Mouse (Mus musculus) liver, embryonic 11.5 days (tissue): ENCODE results near the gene Lamtor3. TPM values are rescaled to one million over a fixed set of nuclear protein-coding genes. Genes with fewer than 3 reads are reported as not detected.
"Not testable (repeated sequence)": the region's sequence is repeated elsewhere in the genome, so short reads cannot be mapped to it uniquely, and the experiment has no call there.

Experiments used
- ATAC-seq: fragments of 200-750 bp; cut with Nextera tagmentation; replicated peaks from 2 replicates; pipeline ENCODE4 v1.8.0; 2017; ENCODE audit warnings: moderate number of reproducible peaks, mild to moderate bottlenecking, moderate TSS enrichment, moderate library complexity; ENCODE audit not compliant: low FRiP score
- DNase-seq: peaks from one replicate; pipeline ENCODE4 v3.0.0-alpha.2; 2017; ENCODE audit warnings: low spot score
- H3K27ac ChIP-seq: fragments of 300-500 bp; sonication (generic); 2 replicates; pipeline ENCODE4 v1.5.1; 2014; ENCODE audit warnings: mild to moderate bottlenecking, low read depth, low read length, control low read depth
- H3K27me3 ChIP-seq: fragments of 300-500 bp; sonication (generic); replicated peaks from 2 replicates; pipeline ENCODE4 v1.6.1; 2014; ENCODE audit warnings: low read length, mixed read lengths; ENCODE audit not compliant: control insufficient read depth, insufficient read depth
- H3K36me3 ChIP-seq: fragments of 300-500 bp; sonication (generic); 2 replicates; pipeline ENCODE4 v1.6.1; 2014; ENCODE audit warnings: mild to moderate bottlenecking, low read length, moderate library complexity, mixed read lengths; ENCODE audit not compliant: control insufficient read depth, insufficient read depth
- H3K4me1 ChIP-seq: fragments of 300-500 bp; sonication (generic); replicated peaks from 2 replicates; pipeline ENCODE4 v1.6.1; 2014; ENCODE audit warnings: low read length, mixed read lengths; ENCODE audit not compliant: control insufficient read depth, insufficient read depth
- H3K4me2 ChIP-seq: fragments of 300-500 bp; sonication (generic); 2 replicates; pipeline ENCODE4 v1.6.1; 2014; ENCODE audit warnings: mild to moderate bottlenecking, control low read depth, moderate library complexity
- H3K4me3 ChIP-seq: fragments of 300-500 bp; sonication (generic); 2 replicates; pipeline ENCODE4 v1.5.1; 2014; ENCODE audit warnings: low read depth, low read length, control low read depth
- H3K9ac ChIP-seq: fragments of 300-500 bp; sonication (generic); 2 replicates; pipeline ENCODE4 v1.6.1; 2014; ENCODE audit warnings: low read depth, low read length, control low read depth
- H3K9me3 ChIP-seq: fragments of 300-500 bp; sonication (generic); 2 replicates; pipeline ENCODE4 v1.6.1; 2016; ENCODE audit warnings: low read length, inconsistent platforms, mixed read lengths; ENCODE audit not compliant: control insufficient read depth
- WGBS: fragments of 180-500 bp; shearing (Covaris S2); extraction: QIAGEN DNeasy Blood & Tissue Kit; methylation state at CpG from one replicate; pipeline ENCODE4 v1.1.7; 2014; 5-methylcytosine and 5-hydroxymethylcytosine counted together
- polyA plus RNA-seq: library from polyadenylated mRNA; unstranded; fragments of >200 nt; fragmentation: Nextera tagmentation; extraction: Ambion mirVana; gene quantifications from 2 replicates; pipeline ENCODE4 v1.2.1, GENCODE M21; 2014

Lamtor3 gene
- polyA plus RNA-seq, 1 experiment from 2014 or later = 105 TPM

DNA sequence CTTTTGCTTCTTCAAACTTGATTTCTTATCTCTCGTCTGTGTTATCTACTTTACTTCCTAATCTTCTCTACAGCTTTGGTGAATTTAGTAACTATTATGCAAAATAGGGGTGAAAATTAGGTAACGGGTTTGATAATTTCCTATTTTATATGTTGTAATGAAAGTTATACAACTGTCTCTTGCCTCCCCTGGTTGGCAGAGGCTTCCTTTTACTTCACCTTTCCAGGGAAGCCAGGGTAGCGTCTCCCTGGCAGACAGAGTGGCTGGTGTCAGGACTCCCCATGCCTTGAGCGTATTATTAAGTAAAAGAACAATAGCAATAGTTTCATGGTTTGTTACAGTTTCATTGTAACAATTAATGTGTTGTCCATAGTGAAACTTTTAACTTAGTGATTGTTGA, 24.5 kb upstream of the Lamtor3 start:
- no peaks in the 10 kb centered on the region for H3K4me1 ChIP-seq
- WGBS = 84% methylated on average over 4 of the region's 4 CpGs
- no peak overlapping the region for H3K9ac ChIP-seq
- H3K27me3 ChIP-seq = no peaks in the 10 kb centered on the region
- H3K27ac ChIP-seq = no peak overlapping the region
- no peak overlapping the region for H3K4me3 ChIP-seq
- DNase-seq (no peak), ATAC-seq (no peak)
- no peaks in the 10 kb centered on the region for H3K9me3 ChIP-seq
- H3K36me3 ChIP-seq = peaks cover 17% of the 10 kb centered on the region; the same call in 1 of the 2 replicates
- no peak overlapping the region for H3K4me2 ChIP-seq

DNA sequence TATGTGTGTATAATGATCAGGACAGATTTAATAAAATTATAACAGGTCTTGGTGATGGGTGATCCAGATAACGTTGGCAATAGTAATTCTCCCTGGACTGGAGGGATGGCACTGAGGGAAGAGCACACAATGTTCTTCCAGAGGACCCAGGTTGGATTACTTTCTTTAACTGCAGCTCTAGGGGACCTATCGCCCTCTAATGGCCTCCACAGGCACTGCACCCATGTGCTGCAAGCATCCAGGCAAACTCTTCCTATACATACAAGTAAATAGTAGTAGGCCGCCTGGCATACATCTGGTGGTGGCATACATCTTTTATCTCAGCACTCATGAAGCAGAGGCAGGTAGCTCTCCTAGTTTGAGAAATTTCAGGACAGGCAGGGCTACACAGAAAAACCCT, 23.1 kb upstream of the Lamtor3 start:
- 74% methylated on average over 3 of the region's 3 CpGs for WGBS
- H3K9me3 ChIP-seq = no peaks in the 10 kb centered on the region
- DNase-seq (no peak), ATAC-seq (no peak)
- H3K4me2 ChIP-seq = no peak overlapping the region
- no peak overlapping the region for H3K27ac ChIP-seq
- 0 out of 2 replicates have a peak, but pooled peaks cover 10% of the 10 kb centered on the region for H3K36me3 ChIP-seq
- no peaks in the 10 kb centered on the region for H3K27me3 ChIP-seq
- no peak overlapping the region for H3K9ac ChIP-seq
- H3K4me1 ChIP-seq = no peaks in the 10 kb centered on the region
- H3K4me3 ChIP-seq = no peak overlapping the region

DNA sequence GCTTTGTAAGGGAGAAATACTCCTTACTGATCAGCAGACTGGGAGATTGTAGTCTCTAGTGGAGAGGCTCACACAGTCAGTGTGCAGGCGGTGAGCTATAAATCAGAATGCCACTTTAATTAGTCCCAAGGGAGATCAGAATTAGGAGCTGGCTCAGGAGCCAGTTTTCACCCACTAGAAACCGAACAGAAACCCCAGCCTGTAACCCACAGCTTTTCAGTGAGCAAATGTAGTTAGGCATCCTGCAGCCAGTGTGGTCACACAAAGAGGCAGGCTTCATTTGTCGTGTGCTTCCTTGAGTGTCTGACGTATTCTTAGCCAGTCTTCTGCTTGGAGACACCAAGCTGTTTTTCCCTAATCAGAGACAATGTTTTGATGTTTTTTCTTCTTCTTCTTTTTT, 21.9 kb upstream of the Lamtor3 start:
- no peak overlapping the region for H3K27ac ChIP-seq
- no peak for DNase-seq
- no peak for ATAC-seq
- H3K4me3 ChIP-seq = no peak overlapping the region
- no peaks in the 10 kb centered on the region for H3K4me1 ChIP-seq
- H3K9ac ChIP-seq = no peak overlapping the region
- H3K9me3 ChIP-seq = no peaks in the 10 kb centered on the region
- WGBS = 85% methylated on average over 4 of the region's 4 CpGs
- no peak overlapping the region for H3K4me2 ChIP-seq
- H3K36me3 ChIP-seq = 0 out of 2 replicates have a peak, but pooled peaks cover 10% of the 10 kb centered on the region
- no peaks in the 10 kb centered on the region for H3K27me3 ChIP-seq

DNA sequence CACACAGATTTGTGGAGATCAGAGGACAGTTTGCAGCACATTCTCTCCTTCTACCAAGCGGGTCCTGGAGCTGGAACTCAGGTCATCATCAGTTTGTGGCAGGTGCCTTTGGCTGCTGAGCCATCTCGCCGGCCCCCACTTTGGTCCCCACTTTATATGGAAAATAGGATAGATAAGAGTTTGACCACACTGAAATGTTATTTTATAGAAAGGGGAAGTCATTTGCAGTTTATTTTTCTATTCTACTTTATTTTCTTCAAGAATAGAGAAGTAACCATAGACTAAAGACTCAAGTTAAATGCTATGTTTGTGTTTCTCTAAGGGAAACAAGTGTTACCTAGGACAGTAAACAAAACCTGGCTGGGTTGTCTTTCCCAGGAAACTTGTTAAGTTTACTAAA, 21.4 kb upstream of the Lamtor3 start:
- H3K36me3 ChIP-seq = 0 out of 2 replicates have a peak, but pooled peaks cover 10% of the 10 kb centered on the region
- DNase-seq = no peak
- H3K9me3 ChIP-seq = no peaks in the 10 kb centered on the region

DNA sequence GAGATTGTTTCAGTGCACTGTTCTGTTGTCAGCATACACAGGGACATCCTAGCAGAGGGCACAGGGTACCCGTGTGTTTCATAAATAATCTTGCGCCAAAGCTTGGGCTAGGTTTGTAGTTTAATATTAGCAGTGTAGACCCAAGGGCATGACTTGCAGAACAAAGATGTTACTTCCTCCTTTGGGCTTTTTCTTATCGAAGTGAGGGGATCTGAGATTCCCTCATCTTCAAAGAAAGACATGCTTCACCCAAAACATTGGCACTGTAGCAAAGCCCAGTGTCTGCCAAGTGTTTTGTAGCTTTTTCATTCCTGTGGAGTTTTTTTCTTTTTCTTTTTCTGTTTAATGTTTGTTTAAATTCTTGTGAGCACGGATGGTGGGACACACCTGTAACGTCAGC, 20.6 kb upstream of the Lamtor3 start:
- Histone ChIP-seq H3K4me2 (no peak overlapping the region), H3K9me3 (no peaks in the 10 kb centered on the region), H3K27me3 (no peaks in the 10 kb centered on the region), H3K36me3 (peaks cover 10% of the 10 kb centered on the region; the same call in 1 of the 2 replicates), H3K4me1 (no peaks in the 10 kb centered on the region), H3K27ac (no peak overlapping the region), H3K4me3 (no peak overlapping the region), H3K9ac (no peak overlapping the region)
- 72% methylated on average over 5 of the region's 5 CpGs for WGBS
- no peak for DNase-seq
- ATAC-seq = no peak

More for the DNA sequence above, 21.4 kb upstream of the Lamtor3 start:
- no peak for ATAC-seq
- Histone ChIP-seq H3K4me2 (no peak overlapping the region), H3K9ac (no peak overlapping the region), H3K27me3 (no peaks in the 10 kb centered on the region), H3K4me3 (no peak overlapping the region), H3K27ac (no peak overlapping the region), H3K4me1 (no peaks in the 10 kb centered on the region)
- 82% methylated on average over 3 of the region's 3 CpGs for WGBS

DNA sequence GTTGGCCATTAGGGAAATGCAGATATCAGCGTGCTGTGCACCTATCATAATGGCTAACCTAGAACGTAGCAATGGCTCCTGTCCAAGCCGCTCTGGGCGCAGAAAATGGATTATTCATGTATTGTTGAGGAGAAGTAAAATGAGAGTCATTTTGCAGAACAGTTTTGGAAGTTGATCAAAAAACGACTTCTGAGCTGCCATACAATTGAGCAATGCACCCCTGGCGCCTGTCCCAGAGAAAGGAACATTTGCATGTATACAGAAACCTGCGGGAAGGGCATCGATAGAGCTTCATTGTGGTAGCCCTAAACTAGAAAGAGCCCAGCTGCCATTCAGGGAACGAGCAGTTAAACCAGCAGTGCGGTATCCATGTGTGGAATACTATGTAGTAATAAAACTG, 18.2 kb upstream of the Lamtor3 start:
- Histone ChIP-seq H3K9ac (no peak overlapping the region), H3K4me3 (no peak overlapping the region), H3K4me1 (no peaks in the 10 kb centered on the region), H3K36me3 (peaks cover 5% of the 10 kb centered on the region; the same call in 1 of the 2 replicates), H3K4me2 (no peak overlapping the region), H3K27me3 (no peaks in the 10 kb centered on the region), H3K9me3 (no peaks in the 10 kb centered on the region), H3K27ac (no peak overlapping the region)
- no peak for ATAC-seq
- no peak for DNase-seq
- 90% methylated on average over 10 of the region's 10 CpGs for WGBS

DNA sequence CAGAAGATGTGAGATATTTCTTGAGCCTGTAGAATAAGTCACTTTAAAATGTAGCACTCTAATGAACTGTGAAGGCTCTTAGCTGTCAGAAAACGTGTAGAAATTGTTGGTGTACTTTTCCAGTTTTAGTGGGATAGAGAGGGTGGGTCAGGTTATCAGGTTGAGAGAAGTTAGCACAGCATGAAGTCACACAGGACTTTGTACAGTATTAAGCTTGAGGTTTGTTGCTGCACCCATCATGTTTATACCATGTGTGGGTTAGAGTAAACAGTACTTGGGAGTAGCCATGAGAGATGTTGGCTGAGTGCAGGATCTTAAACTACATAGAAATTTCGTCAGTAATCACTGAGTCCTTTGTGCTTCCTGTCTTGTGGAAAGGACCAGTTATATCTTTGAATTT, 5.2 kb upstream of the Lamtor3 start:
- no peaks in the 10 kb centered on the region for H3K4me1 ChIP-seq
- no peak for DNase-seq
- ATAC-seq = no peak
- H3K36me3 ChIP-seq = no peaks in the 10 kb centered on the region
- H3K9me3 ChIP-seq = no peaks in the 10 kb centered on the region
- H3K9ac ChIP-seq = no peak overlapping the region
- 72% methylated on average over 2 of the region's 2 CpGs for WGBS
- no peak overlapping the region for H3K27ac ChIP-seq
- H3K4me3 ChIP-seq = no peak overlapping the region
- no peak overlapping the region for H3K4me2 ChIP-seq
- H3K27me3 ChIP-seq = no peaks in the 10 kb centered on the region

DNA sequence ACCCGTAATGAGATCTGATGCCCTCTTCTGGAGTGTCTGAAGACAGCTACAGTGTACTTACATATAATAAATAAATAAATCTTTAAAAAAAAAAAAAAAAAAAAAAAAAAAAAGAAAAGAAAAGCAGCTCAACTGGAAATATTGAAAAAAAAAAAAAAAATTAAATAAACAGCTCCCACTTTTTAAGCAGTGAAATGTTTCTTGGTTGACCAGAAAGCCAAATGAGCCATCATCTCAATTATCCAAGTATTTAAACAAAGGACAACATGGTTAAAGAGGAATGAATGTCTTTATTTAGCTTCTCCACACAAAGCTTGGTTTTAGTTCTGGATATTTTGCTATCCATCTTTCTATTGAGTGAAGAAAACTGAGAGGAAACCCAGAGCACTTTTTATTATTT, 3.7 kb upstream of the Lamtor3 start:
- H3K4me2 ChIP-seq, H3K4me1 ChIP-seq, H3K27ac ChIP-seq, H3K9me3 ChIP-seq, DNase-seq, H3K27me3 ChIP-seq, ATAC-seq, H3K4me3 ChIP-seq, H3K36me3 ChIP-seq, H3K9ac ChIP-seq: not testable (repeated sequence)
- WGBS = no CpG with 5 or more reads among the region's 1 CpGs

DNA sequence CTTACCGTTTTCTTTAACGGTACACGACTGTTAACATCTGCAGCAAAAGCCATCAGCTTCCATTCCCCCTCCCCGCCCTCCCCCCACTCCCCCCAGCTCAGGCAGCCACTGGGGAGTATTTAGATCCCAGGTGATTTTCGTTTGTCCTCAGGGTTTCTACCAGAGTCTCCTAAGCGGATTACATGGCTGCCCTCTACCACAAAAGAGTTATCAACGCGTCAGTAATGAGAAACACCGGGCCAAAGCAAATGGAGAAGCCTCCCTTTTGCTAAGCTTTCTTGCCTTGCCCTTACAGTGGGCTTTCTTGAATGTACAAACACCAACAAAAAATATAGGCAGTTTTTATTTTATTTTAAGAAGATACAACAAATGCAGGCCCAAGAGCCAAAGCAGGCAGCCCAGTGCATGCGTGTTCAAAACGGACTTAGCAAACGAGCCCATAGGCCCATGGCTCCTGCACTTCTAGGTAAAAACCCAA, 573 bp upstream of the Lamtor3 start:
- Histone ChIP-seq H3K4me2 (peak overlapping the region; percentile 85), H3K9me3 (no peaks in the 10 kb centered on the region), H3K9ac (peak overlapping the region; percentile 72), H3K27ac (peak overlapping the region; percentile 81), H3K4me3 (peak overlapping the region; percentile 96), H3K27me3 (no peaks in the 10 kb centered on the region), H3K4me1 (peaks cover 7% of the 10 kb centered on the region), H3K36me3 (peaks cover 8% of the 10 kb centered on the region; the same call in 1 of the 2 replicates)
- DNase-seq (no peak), ATAC-seq (peak; percentile 52)
- 22% methylated on average over 12 of the region's 12 CpGs for WGBS
